Mouse (Mus musculus): ENCODE results near the gene Gli2.

Gene Gli2

DNA sequence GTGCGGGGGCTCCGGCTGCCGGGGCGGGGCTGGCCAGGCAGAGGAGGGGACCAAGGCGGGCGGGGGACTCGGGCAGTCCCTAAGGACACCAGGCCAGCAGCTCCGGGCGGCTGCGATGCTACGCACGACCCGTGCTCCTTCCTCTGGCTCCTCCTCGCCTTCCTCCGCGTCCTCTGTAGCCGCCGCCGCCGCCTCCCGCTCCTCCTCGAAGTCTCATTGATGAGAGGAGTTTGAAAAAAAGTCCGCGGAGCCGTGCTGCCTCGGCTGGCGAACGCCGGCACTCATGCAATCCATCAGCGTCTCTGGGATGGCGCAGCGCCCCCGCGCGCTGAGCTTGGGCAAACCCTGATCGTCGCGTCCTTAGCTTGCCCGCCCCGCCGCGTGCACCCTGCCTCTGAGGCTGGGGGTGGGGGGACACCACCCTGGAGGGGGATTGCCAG is at the start of gene Gli2:
Gene Gli2 (minus strand): TSS at position 218 of the 440 bp plus-strand sequence.
- peak; percentile 91 for DNase-seq

DNA sequence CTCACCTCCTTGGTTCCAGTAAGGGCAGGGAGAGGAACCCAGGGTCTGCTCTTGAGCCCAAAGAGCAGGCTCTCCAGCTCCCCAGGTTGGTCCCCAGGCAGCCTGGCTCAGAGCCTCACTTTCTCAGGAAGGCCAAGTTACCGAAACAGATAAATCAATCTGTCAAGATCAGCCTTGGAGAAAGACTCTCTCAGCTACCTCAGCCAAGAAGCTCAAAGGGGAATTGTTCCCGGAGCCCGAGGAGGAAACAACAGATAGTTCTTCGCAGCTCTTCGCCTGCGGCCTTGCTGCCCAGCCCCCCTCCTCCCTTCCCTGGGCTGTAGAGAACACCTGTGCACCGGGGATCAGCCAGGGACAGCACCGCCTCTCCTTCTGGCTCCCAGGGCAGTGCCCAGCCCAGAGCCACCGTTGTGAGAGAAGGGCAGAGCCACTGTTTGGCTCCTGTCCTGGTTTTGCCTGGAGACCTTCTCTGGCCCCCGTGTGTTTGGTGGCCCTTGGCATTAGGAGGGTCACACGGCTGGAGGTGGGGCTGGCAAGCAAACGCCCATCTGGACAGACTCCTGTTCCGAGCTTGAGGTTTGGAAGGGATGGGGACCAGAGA is 44.6 kb upstream of the Gli2 start:
- DNase-seq: peak; percentile 8

DNA sequence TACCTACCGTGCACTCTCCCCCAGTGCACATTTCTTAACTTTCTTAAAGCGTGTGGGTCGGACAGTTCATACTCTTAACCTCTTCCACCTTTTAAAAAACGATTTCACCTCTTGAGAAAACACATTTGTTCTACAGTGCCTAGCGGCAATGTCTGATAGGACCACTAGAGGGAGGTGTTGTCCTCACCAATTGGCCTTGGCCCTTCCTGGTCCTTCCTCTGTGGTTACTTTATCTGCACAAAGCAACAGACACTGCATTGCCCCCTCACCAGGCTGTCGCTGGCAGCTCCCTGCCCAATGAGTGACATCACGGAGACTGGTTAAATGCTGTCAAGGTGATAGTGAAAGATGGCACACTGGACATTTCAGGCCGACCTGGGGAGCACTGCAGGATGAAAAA is 40.3 kb upstream of the Gli2 start:
- DNase-seq: peak; percentile 79

DNA sequence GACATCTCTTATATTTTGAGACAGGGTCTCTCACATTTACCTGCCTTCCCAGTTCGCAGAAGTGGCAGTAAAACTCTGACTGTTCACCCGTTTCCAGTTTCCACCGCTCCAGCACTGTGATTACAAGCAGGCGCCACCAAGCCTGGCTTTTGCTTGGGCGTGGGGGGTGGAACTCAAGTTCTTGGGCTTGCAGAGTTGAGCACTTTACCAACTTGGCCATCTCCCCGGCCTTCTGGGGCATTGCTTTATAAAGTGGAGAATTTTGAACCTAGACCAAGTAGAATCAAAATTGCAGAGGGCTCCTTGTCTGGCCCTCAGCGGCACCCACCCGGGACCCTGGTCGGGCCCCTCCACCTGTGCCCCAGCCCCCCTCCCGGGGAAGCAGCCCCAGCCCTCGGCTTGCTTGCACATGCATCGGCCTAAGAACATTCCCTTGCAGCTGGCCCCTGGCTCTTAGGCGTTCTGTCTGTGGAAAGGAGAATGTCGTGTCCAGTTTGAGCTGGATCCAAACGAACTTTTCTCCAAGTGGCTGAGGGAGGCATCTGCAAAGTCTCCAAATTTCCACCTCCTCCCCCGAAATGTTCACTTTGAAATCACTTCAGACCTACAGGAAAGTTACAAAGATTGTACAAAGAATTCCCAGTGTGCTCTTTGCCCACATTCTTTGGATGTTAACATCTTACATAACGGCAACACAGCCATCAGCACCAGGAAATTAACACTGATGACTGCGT is 36.6 kb upstream of the Gli2 start:
- peak; percentile 49 for DNase-seq

DNA sequence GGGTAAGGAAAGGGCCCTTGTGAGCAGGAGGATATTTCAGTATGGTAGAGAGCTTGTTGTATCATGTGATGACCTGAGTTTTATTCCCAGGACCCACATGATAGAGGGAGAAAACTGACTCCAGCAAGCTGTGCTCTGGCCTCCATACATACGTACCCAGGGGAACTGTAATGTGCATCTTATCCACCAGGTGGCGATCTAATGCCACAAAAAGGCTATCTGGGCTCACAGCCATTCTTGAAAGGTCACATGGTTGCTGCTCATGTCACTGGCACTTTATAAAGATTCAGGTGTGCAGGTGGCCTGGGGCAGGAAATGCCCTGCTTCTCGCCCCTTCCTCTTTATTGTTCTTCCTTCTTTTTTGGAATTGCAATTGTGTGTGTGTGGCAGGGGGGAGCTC is 34.1 kb upstream of the Gli2 start:
- peak; percentile 85 for DNase-seq

DNA sequence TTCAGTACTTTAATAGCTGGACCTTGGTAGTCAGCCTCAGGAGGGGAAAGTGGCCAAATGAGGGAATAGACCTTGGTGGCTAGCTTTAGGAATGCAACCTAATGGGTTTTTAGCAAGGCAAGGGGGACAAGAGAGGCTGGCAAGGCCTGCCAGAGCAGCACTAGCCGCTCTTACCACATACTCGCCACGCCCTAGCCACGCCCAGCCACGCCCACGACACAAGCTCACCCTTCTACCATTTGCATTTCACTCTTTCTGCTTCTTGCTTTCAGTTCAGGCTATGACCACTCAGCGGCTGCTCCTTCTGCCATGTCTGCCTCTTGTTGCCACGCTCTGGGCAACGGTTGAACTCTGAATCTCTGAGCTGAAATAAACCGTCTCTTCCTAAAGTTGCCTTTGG is 32.4 kb upstream of the Gli2 start:
- DNase-seq: no peak

DNA sequence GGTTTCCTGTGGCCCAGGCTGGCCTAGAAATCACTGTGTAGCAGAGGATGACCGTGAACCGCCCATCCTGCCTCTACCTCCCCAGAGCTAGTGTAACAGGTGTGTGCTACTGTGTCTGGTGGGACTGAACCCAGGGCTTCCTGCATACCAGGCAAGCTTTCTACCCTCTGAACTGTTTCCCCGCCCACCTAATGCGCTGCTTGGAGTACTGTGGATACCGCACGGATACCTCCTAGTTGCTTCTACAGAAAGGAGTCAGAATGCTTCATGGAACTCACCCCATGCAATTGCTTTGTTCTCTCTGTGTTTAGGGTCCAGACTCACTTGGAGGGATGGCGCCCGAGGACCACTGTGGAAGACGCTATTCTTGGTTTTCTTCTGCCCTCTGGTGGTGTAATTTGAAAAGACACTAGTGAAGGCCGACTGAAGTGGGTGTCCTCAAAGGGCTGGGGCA is 30.1 kb upstream of the Gli2 start:
- DNase-seq: peak; percentile 76

DNA sequence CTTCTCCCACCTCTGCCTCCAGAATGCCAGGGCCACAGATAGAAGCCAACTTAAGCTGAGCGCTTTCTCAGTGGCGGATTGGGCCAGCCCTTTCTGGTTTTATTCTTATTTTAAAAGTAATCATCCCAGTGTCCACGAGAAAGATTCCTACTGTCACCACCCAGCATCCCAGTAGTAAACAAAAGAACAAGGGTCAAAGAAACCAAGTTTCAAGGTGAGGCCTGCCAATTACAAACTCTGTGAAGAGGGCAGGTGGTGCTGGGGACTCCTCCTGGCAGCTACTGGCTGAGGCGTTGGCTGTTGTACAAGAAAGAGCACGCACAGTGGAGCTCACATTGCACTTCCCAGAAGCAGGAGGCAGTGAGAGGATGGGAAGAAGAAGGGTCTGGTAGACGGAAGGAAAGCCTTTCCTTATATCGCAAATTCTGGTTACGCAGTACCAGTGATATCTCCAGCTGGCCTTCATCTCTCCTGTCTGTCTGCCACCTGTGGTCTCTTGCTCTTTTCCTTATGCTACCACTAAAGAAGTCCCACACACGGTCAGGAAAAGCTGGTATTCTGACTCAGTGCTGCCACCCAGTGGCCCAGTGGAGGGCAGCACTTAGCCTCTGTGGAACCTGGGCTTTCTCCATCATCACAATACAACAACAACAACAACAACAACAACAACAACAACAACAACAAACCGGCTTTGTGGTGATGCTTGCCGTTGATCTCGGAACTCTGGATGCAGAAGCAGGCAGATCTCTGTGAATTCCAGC is 29.0 kb upstream of the Gli2 start:
- DNase-seq: peak; percentile 42

DNA sequence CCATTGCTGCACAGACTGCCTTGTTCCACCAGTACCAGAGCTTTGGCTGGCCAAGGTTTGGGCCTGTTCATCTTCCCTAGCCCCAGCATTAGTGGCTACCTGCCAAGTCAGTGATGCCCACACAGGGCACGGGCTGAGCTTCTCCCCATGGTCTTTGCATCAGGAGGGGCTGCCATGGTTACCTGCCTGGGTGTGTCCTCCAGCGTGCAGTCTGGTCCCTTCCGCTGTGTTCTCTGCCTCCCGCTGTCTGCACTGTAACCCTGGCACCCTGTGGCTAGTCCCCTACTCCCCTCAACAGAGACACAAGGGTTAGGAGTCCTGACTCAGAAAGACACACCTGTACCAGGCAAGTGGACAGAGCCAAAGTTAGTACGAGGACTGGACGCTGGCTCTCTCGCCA is 24.5 kb upstream of the Gli2 start:
- no peak for DNase-seq

DNA sequence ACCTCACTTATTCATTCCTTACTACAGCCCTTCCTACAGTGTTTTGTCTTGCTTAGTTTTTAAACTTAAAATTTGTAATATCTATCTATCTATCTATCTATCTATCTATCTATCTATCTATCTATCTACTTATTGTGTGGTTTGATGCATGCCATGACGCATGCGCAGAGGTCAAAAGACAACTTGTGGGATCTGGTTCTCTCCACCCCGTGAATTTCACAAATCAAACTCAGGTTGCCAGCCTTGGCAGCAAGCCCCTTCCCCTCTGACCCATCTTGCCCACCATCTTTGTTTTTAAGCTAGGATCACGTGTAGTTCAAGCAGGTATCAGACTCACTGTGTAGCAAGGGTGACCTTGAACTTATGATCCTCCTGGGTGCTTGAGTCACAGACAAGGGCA is 22.9 kb upstream of the Gli2 start:
- DNase-seq: no peak

DNA sequence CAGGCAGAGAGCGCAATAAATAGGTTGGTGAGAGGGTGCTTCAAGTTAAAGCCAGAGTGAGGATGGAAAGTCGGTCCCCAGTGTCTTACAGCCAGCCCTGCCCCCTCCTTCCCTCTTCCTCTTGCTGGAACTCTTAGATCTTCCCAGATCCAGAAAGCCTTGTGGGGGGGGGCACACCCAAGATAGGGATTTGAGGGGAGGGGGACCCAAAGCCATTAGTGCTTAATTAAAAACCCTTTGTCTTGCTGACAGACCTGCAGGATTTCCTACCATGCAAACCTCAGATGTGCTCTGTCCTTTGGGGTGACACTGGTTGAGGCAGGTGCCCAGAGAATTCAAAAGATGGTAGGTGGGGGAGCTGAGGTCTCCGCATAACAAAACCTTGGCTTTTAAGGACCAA is 22.5 kb upstream of the Gli2 start:
- DNase-seq: no peak

DNA sequence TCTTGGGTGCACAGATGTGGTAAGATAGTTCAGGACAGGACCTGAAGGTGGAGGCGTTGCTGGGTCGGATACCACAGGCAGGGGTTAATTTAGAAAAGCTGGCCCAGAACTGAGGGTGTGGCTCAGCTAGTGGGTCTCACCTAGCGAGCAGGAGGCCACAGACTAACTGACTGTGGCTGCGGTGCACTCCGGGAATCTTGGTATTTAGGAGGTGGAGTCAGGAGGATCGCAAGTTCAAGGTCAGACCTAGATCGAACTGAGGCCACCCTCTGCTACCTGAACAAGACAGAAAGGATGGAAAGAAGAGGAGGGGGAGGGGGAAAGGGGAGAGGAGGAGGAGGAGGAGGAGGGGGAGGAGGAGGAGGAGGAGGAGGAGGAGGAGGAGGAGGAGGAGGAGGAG is 22.1 kb upstream of the Gli2 start:
- no peak for DNase-seq

DNA sequence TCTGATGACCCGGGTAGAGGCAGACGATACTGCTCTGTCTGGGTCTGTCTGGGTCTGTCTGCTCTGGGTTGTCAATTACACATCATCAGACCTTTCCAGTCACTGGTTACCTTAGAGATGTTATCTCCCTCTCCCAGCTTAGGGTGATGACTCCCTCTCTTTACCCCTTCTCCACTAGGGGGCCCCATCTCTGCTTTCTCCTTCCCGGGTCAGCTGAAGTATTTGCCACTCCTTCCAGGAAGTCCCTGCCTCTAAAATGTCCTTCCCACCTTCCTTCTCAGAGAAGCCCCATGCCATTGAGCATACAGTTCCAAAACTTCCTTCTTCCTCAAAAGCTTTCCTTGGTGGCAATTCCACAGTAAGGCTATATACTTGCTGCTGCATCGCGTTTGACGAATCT is 21.5 kb upstream of the Gli2 start:
- no peak for DNase-seq

DNA sequence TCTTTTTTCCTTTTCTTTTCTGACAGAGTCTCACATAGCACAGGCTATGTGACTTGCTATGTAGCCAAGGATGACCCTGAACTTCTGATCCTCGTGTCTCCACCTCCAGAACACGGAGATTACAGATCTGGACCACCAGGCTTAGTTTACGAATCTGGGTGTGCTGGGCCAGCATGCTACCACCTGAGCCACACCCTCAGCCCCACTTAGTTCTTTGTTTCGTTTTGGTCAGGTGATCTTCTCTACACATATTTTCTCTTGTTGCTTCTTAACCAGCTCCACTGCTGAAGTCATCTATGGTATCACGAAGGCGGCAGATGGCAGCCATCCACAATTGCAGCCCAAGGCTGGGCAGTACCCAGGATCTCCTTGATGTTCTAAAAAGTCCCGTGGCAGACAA is 20.5 kb upstream of the Gli2 start:
- no peak for DNase-seq

DNA sequence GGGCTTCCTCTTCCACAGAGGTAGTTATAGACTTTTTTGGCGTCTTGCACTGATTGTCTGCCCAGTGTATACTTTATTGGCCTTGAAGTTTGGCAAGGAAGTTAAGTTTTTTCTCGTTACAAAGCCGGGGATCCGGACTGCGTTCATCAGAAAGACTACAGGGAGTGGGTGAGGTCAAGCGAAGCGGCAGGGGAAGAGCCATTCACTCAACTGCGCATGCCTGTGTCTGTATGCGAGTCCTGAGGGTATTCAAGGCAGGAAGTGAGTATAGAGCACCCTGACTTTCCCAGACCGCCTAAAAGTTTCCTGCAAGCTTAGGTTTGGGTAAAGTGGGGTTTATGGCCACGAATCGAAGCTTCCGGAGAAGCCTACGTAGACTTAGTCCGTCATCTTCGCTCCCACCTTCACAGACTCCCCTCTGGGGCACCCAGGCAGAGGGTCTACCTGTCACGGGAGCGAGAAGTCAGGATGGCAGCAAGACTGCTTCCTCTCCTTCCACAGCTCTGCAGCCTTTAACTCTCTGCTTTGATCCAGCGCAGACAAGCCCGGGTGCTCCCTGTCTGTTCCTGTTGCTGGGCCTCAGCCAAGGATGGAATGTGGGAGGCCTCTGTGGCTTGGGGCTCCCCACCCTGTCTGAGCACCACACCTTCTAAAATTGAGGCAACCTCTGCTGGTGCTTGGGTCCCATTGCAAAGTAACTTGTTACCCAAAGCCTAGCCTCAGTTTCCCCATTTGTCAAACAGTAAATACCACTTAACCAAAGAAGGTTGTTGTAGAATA is 11.7 kb upstream of the Gli2 start:
- DNase-seq: peak; percentile 49

DNA sequence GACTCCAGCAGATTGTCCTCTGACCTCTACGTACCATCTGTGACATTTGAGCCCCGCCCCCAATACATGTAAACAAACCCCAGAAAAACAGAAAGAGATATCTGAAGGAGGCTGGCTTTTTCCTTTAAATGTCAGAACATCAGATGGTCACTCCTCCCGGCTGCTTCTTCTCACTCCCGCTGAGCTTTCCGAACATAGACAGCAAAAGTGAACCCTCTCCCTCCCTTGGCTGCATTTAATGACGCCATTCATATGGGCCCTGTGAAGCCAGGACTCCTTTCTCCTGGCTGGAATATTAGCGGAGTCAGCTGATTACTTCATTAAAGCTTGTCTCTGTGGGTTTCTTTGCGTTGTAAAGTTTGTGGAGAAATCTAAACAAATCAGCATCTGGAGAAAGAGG is 3.1 kb upstream of the Gli2 start:
- DNase-seq: no peak

DNA sequence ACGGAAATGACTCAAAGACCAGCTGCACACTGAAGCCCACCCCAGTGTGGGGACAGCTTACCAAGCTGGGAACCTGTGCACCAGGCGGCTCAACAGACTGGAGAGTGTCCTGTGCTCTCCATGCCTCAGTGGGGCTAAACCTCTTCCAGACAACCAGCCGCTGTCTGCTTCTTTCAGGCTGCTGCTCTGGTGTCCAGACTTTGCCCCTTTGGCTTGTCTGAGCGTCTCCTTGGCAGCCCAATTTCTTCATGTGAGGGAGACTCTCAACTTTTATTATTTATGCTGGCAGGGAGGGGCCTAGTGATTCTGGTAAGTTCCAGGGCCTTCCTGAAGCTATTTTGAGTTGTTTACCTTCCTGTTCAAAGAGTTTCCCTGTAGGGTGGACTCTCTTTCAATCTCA is 2.4 kb upstream of the Gli2 start:
- no peak for DNase-seq

DNA sequence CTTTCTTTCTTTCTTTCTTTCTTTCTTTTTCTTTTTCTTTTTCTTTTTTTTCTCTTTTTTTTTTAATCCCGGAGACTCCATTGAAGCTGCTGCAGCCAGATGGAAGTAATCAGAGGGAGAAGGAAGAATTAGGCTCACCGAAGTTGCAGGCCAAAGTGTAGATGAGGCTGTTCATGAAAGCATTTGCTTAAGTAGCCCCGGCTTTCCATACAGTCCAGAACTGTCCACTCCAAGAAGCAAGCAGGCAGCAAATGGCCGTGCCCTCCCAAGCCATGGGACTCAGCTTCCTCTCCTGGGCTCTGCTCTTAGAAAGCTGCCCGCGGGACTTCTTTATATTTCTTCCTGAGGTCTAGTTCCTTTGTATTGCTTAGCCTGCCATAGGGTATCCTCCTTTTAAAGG is 1.0 kb upstream of the Gli2 start:
- no peak for DNase-seq

DNA sequence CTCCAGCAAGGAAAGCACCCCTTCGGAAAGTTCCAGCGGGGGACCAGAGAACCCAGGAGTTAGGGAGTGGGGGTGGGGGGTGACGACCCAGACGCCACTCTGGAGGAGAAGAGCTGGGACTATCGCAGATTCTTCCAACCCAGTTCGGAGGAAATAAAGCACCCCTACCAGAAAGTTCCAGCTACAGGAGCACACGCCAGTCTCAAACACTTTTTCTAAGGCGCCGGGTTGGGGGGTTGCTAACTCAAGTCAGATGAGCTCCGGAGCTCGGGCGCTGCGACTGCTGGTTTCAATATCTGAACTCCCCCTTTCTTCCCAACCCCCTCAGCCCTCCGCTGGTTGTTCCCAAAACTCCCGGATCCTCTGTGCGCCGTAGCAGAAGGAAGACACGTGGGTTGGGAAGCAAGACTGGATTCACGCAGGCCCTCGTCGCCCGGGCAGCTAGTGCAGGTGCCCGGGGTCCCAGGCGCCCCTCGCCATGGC is 494 bp upstream of the Gli2 start:
- peak; percentile 59 for DNase-seq

DNA sequence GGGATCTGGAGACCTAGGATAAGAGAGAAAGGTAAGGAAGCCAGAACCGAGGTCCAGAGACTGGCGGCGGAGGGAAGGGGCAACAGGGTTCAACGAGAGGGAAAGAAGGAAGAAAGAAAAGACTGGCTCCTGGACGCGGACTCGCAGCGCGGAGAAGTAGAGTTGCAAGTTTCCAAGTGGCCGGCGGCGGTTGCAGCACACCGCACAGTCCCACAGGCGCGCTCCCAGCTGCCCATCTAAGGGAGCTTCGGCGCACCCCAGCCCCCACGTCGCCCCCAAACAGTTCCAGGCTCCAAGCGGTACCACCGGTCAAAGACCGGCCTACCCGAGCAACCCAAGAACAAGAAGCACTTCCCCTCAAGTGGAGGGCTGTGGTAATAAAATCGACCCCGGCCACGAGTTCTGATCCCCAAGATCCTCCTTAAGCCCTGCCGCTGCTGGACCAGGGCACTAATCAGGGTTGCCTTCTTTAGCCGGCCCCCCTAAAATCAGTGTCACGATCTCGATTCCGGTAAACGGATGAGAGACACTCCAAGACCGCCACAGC is 715 bp downstream of the Gli2 start:
- peak; percentile 47 for DNase-seq

DNA sequence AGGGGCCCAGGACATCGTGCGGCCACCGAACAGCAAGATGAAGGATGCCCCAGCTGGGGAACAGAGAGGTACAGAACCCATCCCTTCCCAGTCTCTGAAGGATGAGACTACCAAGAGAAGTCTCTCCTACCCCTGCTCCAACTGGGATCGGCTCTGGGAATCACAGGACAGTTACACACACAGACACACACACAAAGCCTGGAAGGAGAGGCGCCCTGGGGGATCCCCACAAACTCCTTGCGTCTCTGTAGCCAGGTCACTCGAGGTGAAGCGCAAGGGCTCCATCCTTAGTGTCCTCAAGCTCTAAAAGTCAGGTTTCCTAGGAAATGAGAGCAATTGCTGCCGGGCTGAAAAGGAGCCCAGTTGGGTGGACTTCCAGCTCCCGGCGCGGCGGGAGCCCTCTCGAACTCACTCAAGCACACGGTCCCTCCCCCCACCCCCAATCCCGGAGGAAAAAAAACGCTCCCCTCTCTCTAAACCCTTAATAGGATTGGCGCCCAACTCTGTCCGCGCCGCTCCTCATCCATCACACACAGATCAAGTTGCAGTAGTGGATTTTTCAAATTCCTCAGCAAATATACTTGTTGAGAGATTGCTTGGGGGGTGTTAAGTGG is 1.4 kb downstream of the Gli2 start:
- peak; percentile 41 for DNase-seq

All from lung, postnatal 10 days (tissue).